Mouse (Mus musculus) activated CD4-positive, CD25-positive, alpha-beta regulatory T cell, adult 4 months (primary cell): ENCODE data around the gene Vps36. TPM values are rescaled to one million over a fixed set of nuclear protein-coding genes. Genes with fewer than 3 reads are reported as not detected.

Source experiments
- ATAC-seq: one replicate; pipeline ENCODE4 v1.8.0; 2017
- polyA plus RNA-seq, 2 experiments: library from polyadenylated mRNA; unstranded; fragments of 100-300 nt; shearing (Covaris generic); gene quantifications; one replicate each; pipeline ENCODE4 v1.2.1; 2017

Gene Vps36
- polyA plus RNA-seq, result 10 to 100 TPM; 30.5 to 41.2 TPM

- peak; percentile 86 for ATAC-seq
Measured at GRCm38 (mm10) chr8:22192660-22193431, at the start of gene Vps36. Vps36 (plus strand) TSS chr8:22192809.

GRCm38 (mm10) chr8:22143764-22144491, 48.7 kb upstream of the Vps36 start:
- no peak for ATAC-seq

GRCm38 (mm10) chr8:22145831-22146230, 46.8 kb upstream of the Vps36 start:
- no peak for ATAC-seq

GRCm38 (mm10) chr8:22147706-22148366, 44.8 kb upstream of the Vps36 start:
- ATAC-seq, result no peak

GRCm38 (mm10) chr8:22148367-22148740, 44.3 kb upstream of the Vps36 start:
- ATAC-seq, result no peak

GRCm38 (mm10) chr8:22149643-22150344, 42.8 kb upstream of the Vps36 start:
- ATAC-seq, result no peak

- no peak for ATAC-seq
Measured at GRCm38 (mm10) chr8:22150345-22150663, 42.3 kb upstream of the Vps36 start.

- ATAC-seq, result no peak
Measured at GRCm38 (mm10) chr8:22162206-22162605, 30.4 kb upstream of the Vps36 start.

- ATAC-seq, result no peak
Measured at GRCm38 (mm10) chr8:22164431-22164830, 28.2 kb upstream of the Vps36 start.

GRCm38 (mm10) chr8:22165251-22166079, 27.1 kb upstream of the Vps36 start:
- peak; percentile 30 for ATAC-seq

GRCm38 (mm10) chr8:22166080-22166603, 26.5 kb upstream of the Vps36 start, which contains the start of gene Nek3:
Nek3 (minus strand) TSS chr8:22166435.
- ATAC-seq, result peak; percentile 91

GRCm38 (mm10) chr8:22169167-22169566, 23.4 kb upstream of the Vps36 start:
- ATAC-seq, result no peak

GRCm38 (mm10) chr8:22175966-22176365, 16.6 kb upstream of the Vps36 start:
- ATAC-seq, result no peak

GRCm38 (mm10) chr8:22184884-22185283, 7.7 kb upstream of the Vps36 start:
- ATAC-seq, result peak; percentile 20

- peak; percentile 94 for ATAC-seq
Measured at GRCm38 (mm10) chr8:22185431-22186397, 6.9 kb upstream of the Vps36 start, which contains the start of gene Ckap2. Ckap2 (minus strand) TSS chr8:22185819.

- peak; percentile 47 for ATAC-seq
Measured at GRCm38 (mm10) chr8:22193432-22194010, 912 bp downstream of the Vps36 start.

- no peak for ATAC-seq
Measured at GRCm38 (mm10) chr8:22197914-22198313, 5.3 kb downstream of the Vps36 start.

- ATAC-seq, result no peak
Measured at GRCm38 (mm10) chr8:22199481-22199880, 6.9 kb downstream of the Vps36 start.

- no peak for ATAC-seq
Measured at GRCm38 (mm10) chr8:22207535-22207934, 14.9 kb downstream of the Vps36 start.

GRCm38 (mm10) chr8:22209012-22209411, 16.4 kb downstream of the Vps36 start:
- no peak for ATAC-seq
